Mouse (Mus musculus) kidney, adult 2 months (tissue): ENCODE data around the gene Cpa5. TPM values are rescaled to one million over a fixed set of nuclear protein-coding genes. Genes with fewer than 3 reads are reported as not detected.
A peak's percentile ranks its signal among the peaks of the same experiment; 100 is the strongest.

Source experiments
- DNase-seq: peaks from one replicate; pipeline ENCODE4 v3.0.0; 2021
- H3K27ac ChIP-seq: fragments of 200-500 bp; 2 replicates; pipeline ENCODE4 v1.5.1; 2012; ENCODE audit warnings: low read depth, low read length, control low read depth, inconsistent platforms; ENCODE audit not compliant: insufficient read depth
- H3K27me3 ChIP-seq: fragments of 200-500 bp; replicated peaks from 2 replicates; pipeline ENCODE4 v1.6.1; 2012; ENCODE audit warnings: mild to moderate bottlenecking, moderate library complexity, low read length, inconsistent platforms; ENCODE audit not compliant: control insufficient read depth, insufficient read depth
- H3K36me3 ChIP-seq: fragments of 200-500 bp; 2 replicates; pipeline ENCODE4 v1.6.1; 2012; ENCODE audit warnings: mild to moderate bottlenecking, moderate library complexity, low read length, inconsistent platforms; ENCODE audit not compliant: control insufficient read depth, insufficient read depth
- H3K4me1 ChIP-seq: fragments of 200-500 bp; 2 replicates; pipeline ENCODE4 v1.6.1; 2011; ENCODE audit warnings: low read length; ENCODE audit not compliant: control insufficient read depth, insufficient read depth
- H3K4me3 ChIP-seq: fragments of 200-500 bp; 2 replicates; pipeline ENCODE4 v1.5.1; 2011; ENCODE audit warnings: mild to moderate bottlenecking, low read depth, low read length, control low read depth; ENCODE audit not compliant: insufficient read depth
- CTCF ChIP-seq: fragments of 200-500 bp; conservative IDR thresholded peaks from 2 replicates; pipeline ENCODE4 v1.5.1; 2011; ENCODE audit warnings: low read depth, mild to moderate bottlenecking, control low read depth, low read length, moderate library complexity, mixed read lengths; ENCODE audit not compliant: insufficient read depth, insufficient read length
- POLR2A ChIP-seq: fragments of 200-500 bp; IDR thresholded peaks from one replicate; pipeline ENCODE4 v1.6.1; 2011; ENCODE audit warnings: low read depth, low read length, control low read depth
- WGBS: fragments of 180-500 bp; shearing (Covaris S2); methylation state at CpG from one replicate; pipeline ENCODE4 v1.1.7; 2018; 5-methylcytosine and 5-hydroxymethylcytosine counted together
- polyA plus RNA-seq: library from polyadenylated mRNA; depleted of rRNA; stranded (reverse); fragments of >200 nt; gene quantifications from 2 replicates; pipeline ENCODE4 v1.2.3, GENCODE M21; 2012

The Cpa5 gene
- polyA plus RNA-seq, 1 experiment, result not detected

- no peak overlapping the region for H3K27ac ChIP-seq
These were observed 21.0 kb upstream of the Cpa5 start for GRCm38 (mm10) chr6:30589819-30590218.

DNA sequence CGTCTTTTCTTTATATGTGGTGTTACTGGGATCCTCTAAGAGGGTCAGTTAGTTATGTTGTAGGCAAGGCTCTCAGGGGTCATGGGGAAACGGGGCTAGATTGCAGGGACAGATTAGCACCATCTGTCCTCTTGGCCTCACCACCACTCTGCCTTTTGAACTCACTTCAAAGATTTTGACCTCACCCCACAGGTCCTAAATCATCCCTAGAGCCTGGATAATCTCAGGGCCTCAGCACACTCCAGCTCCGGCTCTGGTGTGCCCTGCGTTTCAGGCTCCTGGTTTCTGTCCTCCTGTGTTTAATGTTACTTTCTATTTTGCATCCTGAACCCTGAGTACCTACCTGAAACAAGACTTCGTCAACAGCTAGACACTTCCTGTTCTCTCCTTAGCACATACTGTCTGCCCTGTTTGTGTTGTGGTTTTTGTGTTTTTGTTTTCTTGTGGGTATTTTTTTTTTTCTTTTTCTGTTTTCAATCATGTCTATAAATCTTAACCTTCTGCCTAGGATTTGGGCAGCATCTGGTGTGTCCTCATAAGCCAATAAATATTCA is 18.9 kb upstream of the Cpa5 start:
- TF ChIP-seq CTCF, result no peak
- TF ChIP-seq POLR2A, result no peak
- 61% methylated on average over 5 of the region's 5 CpGs for WGBS
- no peaks in the 10 kb centered on the region for H3K4me1 ChIP-seq
- H3K27ac ChIP-seq, result no peak overlapping the region
- H3K36me3 ChIP-seq, result no peaks in the 10 kb centered on the region
- no peaks in the 10 kb centered on the region for H3K27me3 ChIP-seq
- no peak for DNase-seq
- H3K4me3 ChIP-seq, result no peak overlapping the region

More at GRCm38 (mm10) chr6:30589819-30590218, 21.0 kb upstream of the Cpa5 start:
- WGBS, result 36% methylated on average over 2 of the region's 2 CpGs
- no peak overlapping the region for H3K4me3 ChIP-seq
- H3K27me3 ChIP-seq, result no peaks in the 10 kb centered on the region
- TF ChIP-seq CTCF (no peak), POLR2A (no peak)
- H3K4me1 ChIP-seq, result no peaks in the 10 kb centered on the region
- DNase-seq, result no peak
- no peaks in the 10 kb centered on the region for H3K36me3 ChIP-seq

GRCm38 (mm10) chr6:30592417-30592974 is 18.3 kb upstream of the Cpa5 start:
- WGBS, result 64% methylated on average over 10 of the region's 10 CpGs
- TF ChIP-seq CTCF (no peak), POLR2A (no peak)
- H3K36me3 ChIP-seq, result no peaks in the 10 kb centered on the region
- no peak overlapping the region for H3K27ac ChIP-seq
- no peak overlapping the region for H3K4me3 ChIP-seq
- DNase-seq, result no peak
- no peaks in the 10 kb centered on the region for H3K27me3 ChIP-seq
- no peaks in the 10 kb centered on the region for H3K4me1 ChIP-seq

GRCm38 (mm10) chr6:30594364-30594763 is 16.4 kb upstream of the Cpa5 start:
- WGBS, result 87% methylated on average over 7 of the region's 7 CpGs
- no peak for DNase-seq
- Histone ChIP-seq H3K4me1 (no peaks in the 10 kb centered on the region), H3K27me3 (no peaks in the 10 kb centered on the region), H3K4me3 (no peak overlapping the region), H3K27ac (no peak overlapping the region), H3K36me3 (no peaks in the 10 kb centered on the region)
- TF ChIP-seq POLR2A (no peak), CTCF (no peak)

DNA sequence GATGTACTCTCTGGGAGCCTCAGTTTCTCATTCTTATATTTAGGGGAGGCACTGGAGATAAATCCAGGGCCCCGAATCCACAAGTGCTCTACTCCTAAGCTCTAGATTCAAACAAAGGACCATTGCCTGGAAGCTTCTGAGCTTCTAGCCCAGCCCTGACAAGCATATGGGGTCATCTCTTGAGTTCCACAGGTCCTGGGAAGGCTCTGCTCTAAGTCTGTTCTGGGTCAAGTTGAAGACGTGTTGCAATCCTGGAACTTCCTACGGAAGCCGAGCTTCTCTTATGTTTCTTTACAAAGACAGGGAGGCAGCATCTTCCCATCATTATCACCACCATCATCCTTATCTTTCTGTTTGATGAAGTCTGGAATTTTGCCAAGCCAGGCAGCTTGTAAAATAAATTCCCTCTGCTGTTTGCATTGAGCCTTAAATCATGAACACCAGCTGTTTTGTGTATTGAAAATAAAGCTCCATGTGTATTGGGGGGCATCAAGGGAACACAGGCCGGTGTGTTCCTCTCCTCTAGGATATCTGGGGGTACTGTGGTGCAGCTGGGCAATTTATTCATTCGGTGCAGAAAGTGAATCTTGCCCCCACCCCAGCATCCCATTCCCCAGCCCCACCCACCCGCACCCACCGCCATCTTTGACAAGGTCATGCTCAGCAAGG is 14.4 kb upstream of the Cpa5 start:
- H3K27ac ChIP-seq, result no peak overlapping the region
- no peak for DNase-seq
- H3K36me3 ChIP-seq, result no peaks in the 10 kb centered on the region
- H3K4me3 ChIP-seq, result no peak overlapping the region
- H3K4me1 ChIP-seq, result no peaks in the 10 kb centered on the region
- no peaks in the 10 kb centered on the region for H3K27me3 ChIP-seq
- TF ChIP-seq POLR2A, result no peak
- no peak for TF ChIP-seq CTCF
- 88% methylated on average over 8 of the region's 8 CpGs for WGBS

DNA sequence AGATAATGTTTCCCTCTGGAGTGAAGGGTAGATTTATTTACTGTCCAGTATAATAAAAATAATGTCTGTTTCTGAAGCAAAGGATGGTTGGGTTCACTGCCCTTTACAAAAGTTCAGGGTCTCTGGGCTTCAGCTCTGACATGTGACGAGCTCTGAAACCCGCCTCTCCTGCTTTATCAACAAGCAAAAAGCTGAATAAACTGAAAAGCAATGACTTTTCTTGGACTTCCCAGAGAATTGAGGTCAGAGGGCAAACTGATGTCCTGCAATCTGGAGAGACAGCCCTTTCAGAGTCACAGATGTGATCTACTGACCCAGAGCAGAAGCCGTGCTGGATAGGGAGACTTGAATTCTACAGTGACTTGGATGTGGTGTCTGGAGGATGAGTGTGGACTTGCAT is 10.8 kb upstream of the Cpa5 start:
- peak; percentile 58 for DNase-seq
- no peak overlapping the region for H3K27ac ChIP-seq

DNA sequence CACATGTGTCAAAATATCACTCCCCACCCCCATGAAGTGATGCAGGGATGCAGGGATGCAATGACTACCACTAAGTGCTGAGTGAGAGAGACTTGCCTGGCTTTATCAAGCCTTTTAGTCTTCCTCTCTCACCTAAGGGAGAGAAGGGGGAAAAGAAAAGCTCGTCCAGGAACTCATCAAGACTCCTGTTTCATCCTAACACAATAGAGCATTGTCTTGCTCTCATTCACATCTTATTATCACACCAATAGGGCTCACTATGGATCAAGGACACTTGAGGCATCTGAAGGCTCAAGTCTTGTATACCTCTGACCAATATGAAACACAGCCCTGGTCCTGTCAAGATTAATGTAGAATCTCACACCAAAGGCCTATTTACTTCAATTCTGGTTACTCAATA is 9.8 kb upstream of the Cpa5 start:
- Histone ChIP-seq H3K36me3 (no peaks in the 10 kb centered on the region), H3K27me3 (no peaks in the 10 kb centered on the region), H3K4me3 (no peak overlapping the region), H3K4me1 (no peaks in the 10 kb centered on the region), H3K27ac (no peak overlapping the region)
- no peak for DNase-seq
- TF ChIP-seq POLR2A, result no peak
- no peak for TF ChIP-seq CTCF
- WGBS, result 96% methylated on average over 1 of the region's 1 CpGs

More for the DNA sequence above, 10.8 kb upstream of the Cpa5 start:
- H3K36me3 ChIP-seq, result no peaks in the 10 kb centered on the region
- H3K27me3 ChIP-seq, result no peaks in the 10 kb centered on the region
- 69% methylated on average over 3 of the region's 3 CpGs for WGBS
- no peak for TF ChIP-seq POLR2A
- TF ChIP-seq CTCF, result no peak
- H3K4me1 ChIP-seq, result no peaks in the 10 kb centered on the region
- H3K4me3 ChIP-seq, result no peak overlapping the region
